Mouse (Mus musculus) kidney, adult 2 months (tissue): ENCODE measurements at regions not wholly inside any gene's neighbourhood (a gene's known extent, or its start where the extent isn't known, plus 50 kb on each side); places are given as distances from the start of the nearest gene placed in this dataset.
A peak's percentile ranks its signal among the peaks of the same experiment; 100 is the strongest.

Experiments
- DNase-seq: peaks from one replicate; pipeline ENCODE4 v3.0.0; 2021
- H3K27ac ChIP-seq: fragments of 200-500 bp; 2 replicates; pipeline ENCODE4 v1.5.1; 2012; ENCODE audit warnings: low read depth, low read length, control low read depth, inconsistent platforms; ENCODE audit not compliant: insufficient read depth
- H3K27me3 ChIP-seq: fragments of 200-500 bp; replicated peaks from 2 replicates; pipeline ENCODE4 v1.6.1; 2012; ENCODE audit warnings: mild to moderate bottlenecking, moderate library complexity, low read length, inconsistent platforms; ENCODE audit not compliant: control insufficient read depth, insufficient read depth
- H3K36me3 ChIP-seq: fragments of 200-500 bp; 2 replicates; pipeline ENCODE4 v1.6.1; 2012; ENCODE audit warnings: mild to moderate bottlenecking, moderate library complexity, low read length, inconsistent platforms; ENCODE audit not compliant: control insufficient read depth, insufficient read depth
- H3K4me1 ChIP-seq: fragments of 200-500 bp; 2 replicates; pipeline ENCODE4 v1.6.1; 2011; ENCODE audit warnings: low read length; ENCODE audit not compliant: control insufficient read depth, insufficient read depth
- H3K4me3 ChIP-seq: fragments of 200-500 bp; 2 replicates; pipeline ENCODE4 v1.5.1; 2011; ENCODE audit warnings: mild to moderate bottlenecking, low read depth, low read length, control low read depth; ENCODE audit not compliant: insufficient read depth
- CTCF ChIP-seq: fragments of 200-500 bp; conservative IDR thresholded peaks from 2 replicates; pipeline ENCODE4 v1.5.1; 2011; ENCODE audit warnings: low read depth, mild to moderate bottlenecking, control low read depth, low read length, moderate library complexity, mixed read lengths; ENCODE audit not compliant: insufficient read depth, insufficient read length
- POLR2A ChIP-seq: fragments of 200-500 bp; IDR thresholded peaks from one replicate; pipeline ENCODE4 v1.6.1; 2011; ENCODE audit warnings: low read depth, low read length, control low read depth
- WGBS: fragments of 180-500 bp; shearing (Covaris S2); methylation state at CpG from one replicate; pipeline ENCODE4 v1.1.7; 2018; 5-methylcytosine and 5-hydroxymethylcytosine counted together

- Histone ChIP-seq H3K27me3 (no peaks in the 10 kb centered on the region), H3K36me3 (no peaks in the 10 kb centered on the region), H3K27ac (no peak overlapping the region), H3K4me1 (no peaks in the 10 kb centered on the region), H3K4me3 (no peak overlapping the region)
- no peak for DNase-seq
- no peak for TF ChIP-seq CTCF
- TF ChIP-seq POLR2A = no peak
- 94% methylated on average over 2 of the region's 2 CpGs for WGBS
These were observed 263.6 kb downstream of the Qk start for GRCm38 (mm10) chr17:10056096-10056495.

GRCm38 (mm10) chr17:10054375-10054774 is 265.3 kb downstream of the Qk start:
- 85% methylated on average over 5 of the region's 5 CpGs for WGBS
- Histone ChIP-seq H3K4me3 (no peak overlapping the region), H3K36me3 (no peaks in the 10 kb centered on the region), H3K27me3 (no peaks in the 10 kb centered on the region), H3K27ac (no peak overlapping the region), H3K4me1 (no peaks in the 10 kb centered on the region)
- no peak for DNase-seq
- TF ChIP-seq CTCF (no peak), POLR2A (no peak)

- no peak overlapping the region for H3K27ac ChIP-seq
- no peaks in the 10 kb centered on the region for H3K36me3 ChIP-seq
- H3K4me1 ChIP-seq = 0 out of 2 replicates have a peak, but pooled peaks cover 4% of the 10 kb centered on the region
- DNase-seq = no peak
- 59% methylated on average over 5 of the region's 5 CpGs for whole genome bisulfite sequencing
- no peaks in the 10 kb centered on the region for H3K27me3 ChIP-seq
- TF ChIP-seq POLR2A (no peak), CTCF (no peak)
- H3K4me3 ChIP-seq = no peak overlapping the region
These were observed 275.3 kb downstream of the Qk start for GRCm38 (mm10) chr17:10044336-10044735.

- TF ChIP-seq CTCF (no peak), POLR2A (no peak)
- no peaks in the 10 kb centered on the region for H3K27me3 ChIP-seq
- DNase-seq = no peak
- H3K4me3 ChIP-seq = no peak overlapping the region
- WGBS = 82% methylated on average over 5 of the region's 5 CpGs
- no peak overlapping the region for H3K27ac ChIP-seq
- peaks cover 4% of the 10 kb centered on the region; the same call in 1 of the 2 replicates for H3K4me1 ChIP-seq
- no peaks in the 10 kb centered on the region for H3K36me3 ChIP-seq
These were observed 277.5 kb downstream of the Qk start for GRCm38 (mm10) chr17:10042042-10042652.

GRCm38 (mm10) chr17:10040951-10041359 is 278.7 kb downstream of the Qk start:
- H3K36me3 ChIP-seq = no peaks in the 10 kb centered on the region
- DNase-seq = peak; percentile 72
- H3K4me3 ChIP-seq = no peak overlapping the region
- 52% methylated on average over 4 of the region's 4 CpGs for WGBS
- H3K4me1 ChIP-seq = peaks cover 4% of the 10 kb centered on the region; the same call in 1 of the 2 replicates
- TF ChIP-seq CTCF = no peak
- TF ChIP-seq POLR2A = no peak
- peak overlapping the region; percentile 18; the same call in 1 of the 2 replicates for H3K27ac ChIP-seq
- no peaks in the 10 kb centered on the region for H3K27me3 ChIP-seq

GRCm38 (mm10) chr17:10040375-10040774 is 279.3 kb downstream of the Qk start:
- H3K27ac ChIP-seq = peak overlapping the region; percentile 18; the same call in 1 of the 2 replicates
- TF ChIP-seq CTCF (no peak), POLR2A (no peak)
- no peaks in the 10 kb centered on the region for H3K36me3 ChIP-seq
- 52% methylated on average over 4 of the region's 4 CpGs for WGBS
- H3K4me1 ChIP-seq = peaks cover 4% of the 10 kb centered on the region; the same call in 1 of the 2 replicates
- no peak for DNase-seq
- no peaks in the 10 kb centered on the region for H3K27me3 ChIP-seq
- no peak overlapping the region for H3K4me3 ChIP-seq

GRCm38 (mm10) chr17:10037799-10038445 is 281.7 kb downstream of the Qk start:
- WGBS = 58% methylated on average over 14 of the region's 14 CpGs
- Histone ChIP-seq H3K27ac (peak overlapping the region; percentile 56), H3K4me3 (no peak overlapping the region), H3K36me3 (no peaks in the 10 kb centered on the region), H3K27me3 (no peaks in the 10 kb centered on the region), H3K4me1 (peaks cover 4% of the 10 kb centered on the region; the same call in 1 of the 2 replicates)
- peak; percentile 74 for DNase-seq
- TF ChIP-seq CTCF (no peak), POLR2A (no peak)
